Mouse (Mus musculus) bone marrow, adult 2 months (tissue): ENCODE measurements around the gene Foxi1. TPM values are rescaled to one million over a fixed set of nuclear protein-coding genes. Genes with fewer than 3 reads are reported as not detected.
"Not testable (repeated sequence)": the region's sequence is repeated elsewhere in the genome, so short reads cannot be mapped to it uniquely, and the experiment has no call there.

ENCODE experiments used
- H3K27ac ChIP-seq: fragments of 200-500 bp; 2 replicates; pipeline ENCODE4 v1.5.1; 2012; ENCODE audit warnings: low read depth, mild to moderate bottlenecking, control low read depth, inconsistent platforms, low read length; ENCODE audit not compliant: control insufficient read depth, poor library complexity, insufficient read depth
- H3K4me1 ChIP-seq: fragments of 200-500 bp; 2 replicates; pipeline ENCODE4 v1.6.1; 2011; ENCODE audit warnings: low read length; ENCODE audit not compliant: control insufficient read depth, insufficient read depth
- H3K4me3 ChIP-seq: fragments of 200-500 bp; replicated peaks from 2 replicates; pipeline ENCODE3; 2011; ENCODE audit warnings: mild to moderate bottlenecking, low read depth, low read length, control low read depth; ENCODE audit not compliant: control insufficient read depth
- CTCF ChIP-seq: fragments of 200-500 bp; IDR thresholded peaks from 2 replicates; pipeline ENCODE4 v1.5.1; 2011; ENCODE audit warnings: low read length, control low read depth; ENCODE audit not compliant: control insufficient read depth, insufficient read depth
- POLR2A ChIP-seq: fragments of 200-500 bp; IDR thresholded peaks from 2 replicates; pipeline ENCODE4 v1.6.1; 2011; ENCODE audit warnings: low read depth, mild to moderate bottlenecking, control low read depth, low read length, borderline replicate concordance; ENCODE audit not compliant: control insufficient read depth
- WGBS: fragments of 180-500 bp; shearing (Covaris S2); methylation state at CpG from one replicate; pipeline ENCODE4 v1.1.7; 2018; 5-methylcytosine and 5-hydroxymethylcytosine counted together
- polyA plus RNA-seq: library from polyadenylated mRNA; stranded (reverse); fragments of >200 nt; gene quantifications from 2 replicates; pipeline ENCODE4 v1.2.4, GENCODE M21; 2011; ENCODE audit warnings: low replicate concordance; ENCODE audit not compliant: missing spikeins, insufficient read depth, insufficient read length

Gene Foxi1
- polyA plus RNA-seq = not detected in 2 replicates

DNA sequence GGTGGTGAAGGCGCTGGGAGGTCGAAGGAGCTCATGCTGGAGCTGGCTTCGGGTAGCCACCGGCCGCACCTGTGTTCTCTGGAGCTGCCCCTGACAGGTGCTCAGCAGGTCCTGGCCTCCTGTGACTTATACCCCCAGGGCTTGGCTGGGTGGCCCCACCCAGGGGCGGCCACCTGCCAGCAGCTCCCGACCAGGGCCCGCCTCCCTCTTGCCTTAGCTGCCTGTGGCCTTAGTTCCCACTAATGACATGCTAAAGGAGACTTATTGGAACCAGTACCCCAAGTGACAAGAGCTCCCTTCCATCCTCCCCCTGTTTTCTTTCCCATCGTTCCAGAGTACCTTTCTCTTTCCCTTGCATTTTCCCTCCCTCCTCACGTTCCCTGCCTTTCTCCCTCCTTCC is at the start of gene Foxi1:
Gene Foxi1, minus strand, starts transcription at position 101 of the 400 bp plus-strand sequence.
- 75% methylated on average over 10 of the region's 10 CpGs for WGBS
- no peak within 1 kb of the TSS for H3K4me3 ChIP-seq
- TF ChIP-seq POLR2A (no peak), CTCF (no peak)
- H3K4me1 ChIP-seq = no peaks in the 10 kb centered on the region; the same call in 1 of the 2 replicates
- no peak within 1 kb of the TSS for H3K27ac ChIP-seq

DNA sequence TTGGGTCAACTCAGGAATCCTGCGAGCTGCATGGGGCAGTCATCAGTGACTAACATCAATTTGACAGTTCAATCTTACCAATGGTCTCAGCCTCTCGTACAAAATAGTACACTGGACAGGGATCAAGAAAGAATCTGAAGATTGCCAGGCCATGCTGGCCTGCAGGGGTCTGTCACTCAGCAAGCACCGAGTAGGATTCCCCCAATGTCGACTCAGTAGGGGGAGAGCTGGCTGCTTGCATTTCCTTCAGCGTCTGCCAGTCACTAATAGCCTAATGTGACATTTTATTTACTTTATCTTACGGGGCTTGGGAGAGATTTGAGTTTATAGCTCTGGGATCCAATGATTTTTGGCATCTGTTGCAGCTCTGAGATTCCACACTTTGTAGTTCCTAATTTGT is 35.1 kb upstream of the Foxi1 start:
- H3K4me3 ChIP-seq = no peak overlapping the region
- TF ChIP-seq POLR2A (no peak), CTCF (no peak)
- WGBS = 78% methylated on average over 6 of the region's 6 CpGs
- H3K27ac ChIP-seq = no peak overlapping the region
- no peaks in the 10 kb centered on the region for H3K4me1 ChIP-seq

DNA sequence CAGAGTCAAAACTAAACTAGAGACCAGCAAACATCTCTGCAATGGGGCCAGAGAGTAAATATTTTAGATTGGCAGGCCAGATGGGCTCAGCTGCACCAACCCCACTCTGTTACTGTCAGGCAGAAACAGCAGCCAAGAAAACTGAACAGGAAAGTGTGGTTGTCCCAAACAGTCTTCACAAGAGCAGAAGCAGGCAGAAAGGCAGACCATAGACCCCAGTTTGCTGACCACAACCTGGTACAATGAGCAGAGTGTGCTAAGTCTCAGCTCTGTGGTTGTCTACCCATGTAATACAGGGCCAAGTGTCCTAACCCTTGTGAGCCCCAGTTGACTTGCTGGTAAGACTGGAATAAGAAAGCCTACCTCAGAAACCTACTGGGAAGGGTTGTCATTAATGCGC is 32.4 kb upstream of the Foxi1 start:
- no peak overlapping the region for H3K4me3 ChIP-seq
- H3K27ac ChIP-seq = no peak overlapping the region
- WGBS = 97% methylated on average over 1 of the region's 1 CpGs
- H3K4me1 ChIP-seq = no peaks in the 10 kb centered on the region
- TF ChIP-seq POLR2A (no peak), CTCF (no peak)

- H3K4me3 ChIP-seq = no peak overlapping the region
- WGBS = 69% methylated on average over 2 of the region's 2 CpGs
- H3K4me1 ChIP-seq = no peaks in the 10 kb centered on the region
- TF ChIP-seq POLR2A (no peak), CTCF (no peak)
- no peak overlapping the region for H3K27ac ChIP-seq
Measured at GRCm38 (mm10) chr11:34239691-34240090, 31.8 kb upstream of the Foxi1 start.

DNA sequence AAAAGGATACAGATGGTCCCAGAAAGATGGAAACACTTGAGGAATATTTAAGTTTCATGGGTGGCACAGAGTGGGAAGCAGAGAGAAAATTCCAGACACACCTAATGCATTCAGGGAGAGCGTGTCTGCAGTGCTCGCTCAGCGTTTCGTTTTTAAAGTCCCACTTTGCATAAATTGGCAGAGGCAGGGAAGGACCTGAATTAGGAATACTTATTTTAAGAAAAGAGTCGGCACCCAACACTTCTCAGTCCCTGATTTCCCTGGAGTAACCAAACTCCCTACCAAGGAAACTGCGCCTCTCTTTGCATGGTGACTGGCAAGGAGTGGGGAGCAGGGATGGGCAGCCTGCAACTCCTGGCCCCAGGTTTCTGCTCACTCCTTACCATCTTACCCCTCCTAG is 29.0 kb upstream of the Foxi1 start:
- H3K4me3 ChIP-seq = no peak overlapping the region
- H3K4me1 ChIP-seq = no peaks in the 10 kb centered on the region
- 90% methylated on average over 6 of the region's 6 CpGs for WGBS
- TF ChIP-seq POLR2A = no peak
- TF ChIP-seq CTCF = no peak
- no peak overlapping the region for H3K27ac ChIP-seq

- peak; percentile 61 for TF ChIP-seq CTCF
- TF ChIP-seq POLR2A = no peak
- Histone ChIP-seq H3K4me1 (no peaks in the 10 kb centered on the region), H3K4me3 (no peak overlapping the region), H3K27ac (no peak overlapping the region)
- 58% methylated on average over 5 of the region's 5 CpGs for WGBS
Measured at GRCm38 (mm10) chr11:34236091-34236759, 28.3 kb upstream of the Foxi1 start.

- no peak overlapping the region for H3K4me3 ChIP-seq
- H3K4me1 ChIP-seq = no peaks in the 10 kb centered on the region
- no peak for TF ChIP-seq POLR2A
- TF ChIP-seq CTCF = peak; percentile 64
- no peak overlapping the region for H3K27ac ChIP-seq
- 55% methylated on average over 6 of the region's 6 CpGs for WGBS
Measured at GRCm38 (mm10) chr11:34228758-34229364, 21.0 kb upstream of the Foxi1 start.

DNA sequence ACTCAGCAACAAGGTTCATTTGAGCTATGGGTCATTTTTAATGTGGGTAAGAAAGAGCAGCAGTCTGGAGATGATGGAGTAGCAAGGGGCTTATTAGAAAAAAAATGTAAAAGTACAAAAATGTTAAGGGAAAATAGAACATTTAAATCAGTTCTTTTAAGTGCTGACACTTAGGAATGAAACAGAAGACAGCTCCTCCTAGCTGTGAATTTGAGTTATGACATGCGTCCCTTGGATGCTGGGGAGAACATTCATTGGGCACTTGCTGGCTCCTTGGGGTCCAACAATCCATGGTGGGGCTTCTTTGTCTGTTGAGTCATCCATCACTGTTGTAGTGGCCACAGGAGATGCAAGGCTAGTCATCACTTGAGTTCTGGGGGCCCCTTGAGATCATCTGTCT is 19.3 kb upstream of the Foxi1 start:
- TF ChIP-seq CTCF = 0 out of 2 replicates have a peak, but pooled peaks have one; percentile 15
- TF ChIP-seq POLR2A = no peak
- Histone ChIP-seq H3K4me3 (no peak overlapping the region), H3K4me1 (no peaks in the 10 kb centered on the region), H3K27ac (no peak overlapping the region)
- WGBS = 76% methylated on average over 1 of the region's 1 CpGs

GRCm38 (mm10) chr11:34220596-34220995 is 12.7 kb upstream of the Foxi1 start:
- not testable (repeated sequence) for H3K4me1 ChIP-seq, H3K27ac ChIP-seq
- 48% methylated on average over 4 of the region's 4 CpGs for WGBS
- H3K4me3 ChIP-seq = peak overlapping the region; percentile 43
